Mouse (Mus musculus) spleen, adult 18-20 months (tissue): ENCODE data around the gene Alcam.
A peak's percentile ranks its signal among the peaks of the same experiment; 100 is the strongest.

Experiments used
- DNase-seq, 2 experiments: peaks; one replicate each; pipeline ENCODE4 v3.0.0; 2022; ENCODE audit warnings: mixed read lengths in 2 of 2

Gene Alcam

GRCm38 (mm10) chr16:52243421-52243973 lies 210.4 kb downstream of the Alcam start:
- no peak for DNase-seq

- DNase-seq: no peak
Observed at GRCm38 (mm10) chr16:52242144-52242543, 211.7 kb downstream of the Alcam start.

GRCm38 (mm10) chr16:52229930-52230329 lies 223.9 kb downstream of the Alcam start:
- DNase-seq: no peak

- no peak for DNase-seq
Observed at GRCm38 (mm10) chr16:52229446-52229845, 224.4 kb downstream of the Alcam start.

- no peak for DNase-seq
Observed at GRCm38 (mm10) chr16:52222896-52223295, 231.0 kb downstream of the Alcam start.

- peak in 1 of 2 experiments; percentile 11 for DNase-seq
Observed at GRCm38 (mm10) chr16:52219069-52219468, 234.8 kb downstream of the Alcam start.

- no peak for DNase-seq
Observed at GRCm38 (mm10) chr16:52210844-52211606, 242.8 kb downstream of the Alcam start.

- peak in 1 of 2 experiments; percentile 13 for DNase-seq
Observed at GRCm38 (mm10) chr16:52200107-52200506, 253.8 kb downstream of the Alcam start.
